Mouse (Mus musculus) olfactory bulb, adult 2 months (tissue): ENCODE results near the gene Cdc42ep3. TPM values are rescaled to one million over a fixed set of nuclear protein-coding genes. Genes with fewer than 3 reads are reported as not detected.

Experiments
- H3K27ac ChIP-seq: fragments of 200-500 bp; 2 replicates; pipeline ENCODE4 v1.5.1; 2012; ENCODE audit warnings: low read depth, low read length; ENCODE audit not compliant: insufficient read depth
- H3K4me1 ChIP-seq: fragments of 200-500 bp; 2 replicates; pipeline ENCODE4 v1.6.1; 2012; ENCODE audit warnings: low read length; ENCODE audit not compliant: control insufficient read depth, insufficient read depth
- H3K4me3 ChIP-seq: fragments of 200-500 bp; 2 replicates; pipeline ENCODE4 v1.5.1; 2012; ENCODE audit warnings: mild to moderate bottlenecking, low read depth, low read length, moderate library complexity; ENCODE audit not compliant: insufficient read depth
- CTCF ChIP-seq: fragments of 200-500 bp; IDR thresholded peaks from 2 replicates; pipeline ENCODE4 v1.5.1; 2012; ENCODE audit warnings: low read depth, mild to moderate bottlenecking, low read length, moderate library complexity; ENCODE audit not compliant: insufficient read depth
- POLR2A ChIP-seq: fragments of 200-500 bp; IDR thresholded peaks from 2 replicates; pipeline ENCODE4 v1.6.1; 2012; ENCODE audit warnings: mild to moderate bottlenecking, low read depth, low read length, moderate library complexity; ENCODE audit not compliant: insufficient read depth
- WGBS: fragments of 180-500 bp; shearing (Covaris S2); methylation state at CpG from one replicate; pipeline ENCODE4 v1.1.7; 2018; 5-methylcytosine and 5-hydroxymethylcytosine counted together
- polyA plus RNA-seq: library from polyadenylated mRNA; stranded (reverse); fragments of >200 nt; gene quantifications from 2 replicates; pipeline ENCODE4 v1.2.4, GENCODE M21; 2012; ENCODE audit warnings: low replicate concordance; ENCODE audit not compliant: missing spikeins, insufficient read depth, insufficient read length

The Cdc42ep3 gene
- polyA plus RNA-seq, 1 experiment, result not detected

DNA sequence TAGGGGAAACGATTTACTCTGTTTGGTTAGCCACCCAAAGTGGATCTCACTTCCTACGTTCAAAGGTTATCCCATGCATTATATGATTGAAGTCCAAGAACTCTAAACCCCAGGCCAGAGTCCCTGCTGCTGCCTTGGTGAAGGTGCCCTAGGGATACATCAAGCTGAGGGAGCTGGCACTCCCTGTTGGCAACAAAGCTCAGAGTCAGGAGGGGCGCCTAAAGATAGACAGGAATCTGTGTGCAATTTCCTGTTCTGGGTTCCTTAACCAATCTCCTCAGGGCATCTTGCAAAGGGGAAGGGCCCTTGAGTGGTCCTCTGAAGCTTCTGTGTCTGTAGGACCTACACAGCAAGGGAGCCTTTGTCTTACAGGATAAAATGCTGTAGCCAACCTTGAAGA lies 22.0 kb downstream of the Cdc42ep3 start:
- H3K4me3 ChIP-seq, result no peak overlapping the region
- 89% methylated on average over 3 of the region's 3 CpGs for WGBS
- no peak for TF ChIP-seq POLR2A
- TF ChIP-seq CTCF, result no peak

GRCm38 (mm10) chr17:79330397-79330796 lies 24.5 kb downstream of the Cdc42ep3 start:
- no peak overlapping the region for H3K4me3 ChIP-seq
- no peak for TF ChIP-seq CTCF
- no peak for TF ChIP-seq POLR2A
- H3K27ac ChIP-seq, result no peak overlapping the region
- peaks cover 14% of the 10 kb centered on the region for H3K4me1 ChIP-seq
- WGBS, result 99% methylated on average over 2 of the region's 2 CpGs

More for the DNA sequence above, 22.0 kb downstream of the Cdc42ep3 start:
- no peak overlapping the region for H3K27ac ChIP-seq
- peaks cover 5% of the 10 kb centered on the region for H3K4me1 ChIP-seq

DNA sequence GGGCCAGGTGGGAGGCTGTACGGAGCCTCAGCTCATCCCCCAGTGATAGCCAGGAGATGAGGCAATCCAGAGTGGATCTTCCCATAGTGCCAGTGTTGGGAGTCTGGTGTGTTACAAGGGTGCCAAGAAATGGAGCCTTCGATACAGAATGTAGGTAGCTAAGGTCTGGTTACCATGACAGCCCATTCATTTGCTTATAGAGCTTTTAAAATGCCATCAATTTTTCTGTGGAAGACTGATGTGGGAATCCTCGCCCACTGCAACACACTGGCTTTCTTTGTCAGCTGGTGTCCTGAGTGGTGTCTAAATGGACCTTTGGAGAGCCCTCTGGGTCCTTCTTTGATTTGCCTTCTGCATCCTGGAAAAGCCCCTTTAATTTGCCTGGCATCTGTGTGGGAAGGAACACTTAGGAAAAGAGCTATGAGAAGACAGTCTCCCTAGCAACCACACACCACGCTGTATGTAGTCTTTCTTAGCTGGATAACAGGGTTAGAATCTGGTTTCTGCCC lies 28.0 kb downstream of the Cdc42ep3 start:
- Histone ChIP-seq H3K4me1 (peaks cover 9% of the 10 kb centered on the region), H3K4me3 (no peak overlapping the region), H3K27ac (peak overlapping the region; percentile 82)
- 29% methylated on average over 4 of the region's 4 CpGs for WGBS
- no peak for TF ChIP-seq CTCF
- no peak for TF ChIP-seq POLR2A

- H3K4me1 ChIP-seq, result peaks cover 7% of the 10 kb centered on the region
- WGBS, result 37% methylated on average over 12 of the region's 12 CpGs
- no peak overlapping the region for H3K27ac ChIP-seq
- TF ChIP-seq POLR2A (no peak), CTCF (no peak)
- H3K4me3 ChIP-seq, result no peak overlapping the region
These were observed 37.7 kb downstream of the Cdc42ep3 start for GRCm38 (mm10) chr17:79317085-79317751.

DNA sequence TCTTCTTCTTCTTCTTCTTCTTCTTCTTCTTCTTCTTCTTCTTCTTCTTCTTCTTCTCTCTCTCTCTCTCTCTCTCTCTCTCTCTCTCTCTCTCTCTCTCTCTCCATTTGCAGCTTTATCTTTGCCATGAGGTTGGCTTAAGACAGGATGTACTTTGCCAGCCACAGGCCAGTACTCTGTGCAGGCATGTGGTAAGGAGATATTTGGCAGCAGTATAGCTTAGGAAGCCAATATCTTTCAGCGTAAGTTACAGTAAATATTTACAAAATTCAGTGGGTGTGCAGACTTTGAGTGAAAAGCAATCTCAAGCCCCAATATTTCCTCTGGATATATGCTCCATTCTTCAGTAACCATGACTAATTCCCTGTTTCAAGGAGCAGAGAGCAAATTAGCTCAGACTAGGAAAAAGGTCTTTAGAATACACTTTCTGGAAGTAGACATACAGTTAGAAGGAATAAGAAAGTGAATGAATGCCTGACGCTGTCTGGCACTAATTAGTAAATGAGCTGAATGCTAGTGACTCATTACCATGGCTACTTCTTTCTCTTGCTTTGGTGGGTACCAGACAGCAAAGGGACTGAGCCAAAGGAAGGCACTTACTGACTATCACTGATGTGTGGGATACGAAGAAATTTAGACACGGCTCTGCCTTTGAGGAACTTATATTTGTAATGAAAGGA lies 39.3 kb downstream of the Cdc42ep3 start:
- H3K4me3 ChIP-seq, result no peak overlapping the region
- no peak for TF ChIP-seq CTCF
- TF ChIP-seq POLR2A, result no peak
- no peak overlapping the region for H3K27ac ChIP-seq
- 62% methylated on average over 4 of the region's 4 CpGs for WGBS
- peaks cover 7% of the 10 kb centered on the region for H3K4me1 ChIP-seq

GRCm38 (mm10) chr17:79310465-79310864 lies 44.4 kb downstream of the Cdc42ep3 start:
- Histone ChIP-seq H3K27ac (no peak overlapping the region), H3K4me1 (peaks cover 3% of the 10 kb centered on the region), H3K4me3 (no peak overlapping the region)
- 95% methylated on average over 1 of the region's 1 CpGs for WGBS
- TF ChIP-seq POLR2A (no peak), CTCF (no peak)

DNA sequence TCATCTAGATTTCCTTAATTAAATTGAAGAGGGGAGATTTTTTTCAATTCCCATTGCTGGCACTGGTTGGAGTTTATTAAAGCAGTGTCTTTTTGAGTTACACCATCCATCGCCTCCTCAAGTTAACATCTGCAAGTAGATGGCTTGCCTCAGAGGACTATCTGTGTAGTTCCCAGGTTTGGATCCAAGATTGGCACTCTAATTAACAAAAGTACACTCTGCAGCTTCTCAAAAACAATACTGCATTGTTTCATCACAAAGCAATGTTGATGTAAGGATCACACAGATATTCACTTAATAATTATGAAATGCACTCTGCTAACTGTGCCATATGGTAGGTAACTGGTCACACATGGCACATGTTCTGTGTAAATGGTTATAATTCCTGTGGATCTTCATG lies 45.4 kb downstream of the Cdc42ep3 start:
- no peak overlapping the region for H3K27ac ChIP-seq
- no peak for TF ChIP-seq POLR2A
- TF ChIP-seq CTCF, result no peak
- H3K4me3 ChIP-seq, result no peak overlapping the region
- peaks cover 6% of the 10 kb centered on the region for H3K4me1 ChIP-seq
- WGBS, result 93% methylated on average over 1 of the region's 1 CpGs

DNA sequence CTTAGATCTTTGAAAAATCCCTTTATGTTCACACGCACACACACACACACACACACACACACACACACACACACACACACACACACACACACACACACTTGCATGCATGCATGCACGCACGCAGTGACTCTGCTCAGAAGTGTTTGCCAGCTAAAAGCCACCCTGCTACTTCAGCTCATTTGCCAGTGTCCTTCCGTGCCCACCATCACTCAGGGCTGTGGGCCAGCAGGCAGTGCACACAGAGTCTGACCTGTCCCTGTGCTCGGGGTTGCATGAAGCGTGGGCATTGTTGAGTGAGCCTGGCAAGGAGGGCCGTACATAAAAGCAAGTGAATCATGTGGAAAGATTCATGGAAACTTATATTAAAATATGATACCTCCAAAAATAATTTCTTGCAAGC lies 49.2 kb downstream of the Cdc42ep3 start:
- Histone ChIP-seq H3K27ac (0 out of 2 replicates have a peak overlapping the region, but pooled peaks have one; percentile 3), H3K4me1 (peaks cover 6% of the 10 kb centered on the region), H3K4me3 (no peak overlapping the region)
- WGBS, result 42% methylated on average over 7 of the region's 7 CpGs
- TF ChIP-seq POLR2A, result no peak
- no peak for TF ChIP-seq CTCF
